11 mouse cellular contexts compared by ENCODE assay signal in genomic region chr15:101144779-101145178, GRCm38 (mm10). TPM values are rescaled to one million over a fixed set of nuclear protein-coding genes. Genes with fewer than 3 reads are reported as not detected.
A peak's percentile ranks its signal among the peaks of the same experiment; 100 is the strongest.
DNase-seq lines count a peak whose midpoint lies in the region; ATAC-seq and TF ChIP-seq lines count a peak whose summit lies in the region.
"Had no signal": no experiment of that assay in that cellular context is flagged by ENCODE, and none has a peak within 500 bp of the region (broad histone marks: within the 10 kb centered on the region; RNA-seq: fewer than 3 reads in every experiment).

No protein-coding gene starts in this region.

- no peaks in the 10 kb centered on the region for H3K36me3 ChIP-seq in heart, embryonic 10.5 days
- H3K36me3 ChIP-seq in ES-Bruce4 (ENCODE audit: control insufficient read depth, insufficient read depth, low read length, poor library complexity, severe bottlenecking) = no peaks in the 10 kb centered on the region
- H3K36me3 ChIP-seq in liver, embryonic 16.5 days (ENCODE audit: control insufficient read depth, insufficient read depth) = no peaks in the 10 kb centered on the region
- H3K36me3 ChIP-seq: hindbrain, embryonic 15.5 days had no signal

- TF ChIP-seq CTCF in ES-Bruce4 (IDR thresholded peaks at IDR 0.05; ENCODE audit: low read depth, low read length) = no peak

- H3K27ac ChIP-seq in heart, embryonic 10.5 days = peak overlapping the region; percentile 82; the same call in 1 of the 2 replicates
- no peak overlapping the region for H3K27ac ChIP-seq in ES-Bruce4 (ENCODE audit: insufficient read depth, low read length)
- H3K27ac ChIP-seq in liver, embryonic 16.5 days (ENCODE audit: low read length) = peak overlapping the region; percentile 48

- no peak overlapping the region for H3K4me3 ChIP-seq in heart, embryonic 10.5 days
- H3K4me3 ChIP-seq in ES-Bruce4 (ENCODE audit: low read depth, low read length) = peak overlapping the region; percentile 20; the same call in 1 of the 2 replicates
- H3K4me3 ChIP-seq in liver, embryonic 16.5 days (ENCODE audit: low read depth, low read length) = peak overlapping the region; percentile 39; the same call in 1 of the 2 replicates

- no peak for ATAC-seq in liver, embryonic 16.5 days (ENCODE audit: low read depth)

- no peak for DNase-seq in heart, embryonic 10.5 days (ENCODE audit: low spot score)
- no peak for DNase-seq in heart, adult 8-10 months (ENCODE audit: low spot score)
- DNase-seq in kidney, adult 9 months = peak; percentile 89
- no peak for DNase-seq in testis, postnatal 14 days (ENCODE audit: low spot score)
- DNase-seq in right cerebral cortex, adult 18-20 months = no peak
- DNase-seq in embryo, embryonic 10.5 days (ENCODE audit: low spot score) = no peak

- TF ChIP-seq EP300 in ES-Bruce4 (IDR thresholded peaks at IDR 0.05; ENCODE audit: insufficient read depth, low read depth, low read length) = no peak

- peaks cover 78% of the 10 kb centered on the region for H3K4me1 ChIP-seq in heart, embryonic 10.5 days
- H3K4me1 ChIP-seq in ES-Bruce4 (ENCODE audit: control insufficient read depth, insufficient read depth, low read length) = peaks cover 11% of the 10 kb centered on the region
- H3K4me1 ChIP-seq in liver, embryonic 16.5 days (ENCODE audit: control insufficient read depth, low read depth, low read length) = peaks cover 27% of the 10 kb centered on the region

- peak overlapping the region; percentile 48 for H3K4me2 ChIP-seq in liver, embryonic 16.5 days (ENCODE audit: low read depth, low read length)

- no peaks in the 10 kb centered on the region for H3K27me3 ChIP-seq in heart, embryonic 10.5 days (ENCODE audit: insufficient read depth, poor library complexity, severe bottlenecking)
- H3K27me3 ChIP-seq in ES-Bruce4 (ENCODE audit: control insufficient read depth, insufficient read depth, low read length, poor library complexity, severe bottlenecking) = no peaks in the 10 kb centered on the region
- no peaks in the 10 kb centered on the region; the same call in 1 of the 2 replicates for H3K27me3 ChIP-seq in liver, embryonic 16.5 days (ENCODE audit: control insufficient read depth, insufficient read depth, low read depth, low read length)
- H3K27me3 ChIP-seq: hindbrain, embryonic 15.5 days had no signal

- TF ChIP-seq POLR2A in ES-Bruce4 (IDR thresholded peaks at IDR 0.05; ENCODE audit: insufficient read depth, low read length) = no peak

- H3K9me3 ChIP-seq in heart, embryonic 10.5 days = no peaks in the 10 kb centered on the region
- no peaks in the 10 kb centered on the region for H3K9me3 ChIP-seq in ES-Bruce4 (replicated peaks; ENCODE audit: control insufficient read depth, insufficient read depth, low read length, poor library complexity, severe bottlenecking)
- H3K9me3 ChIP-seq in liver, embryonic 16.5 days (replicated peaks; ENCODE audit: control insufficient read depth, low read length) = no peaks in the 10 kb centered on the region
- H3K9me3 ChIP-seq: hindbrain, embryonic 15.5 days had no signal

- 73% methylated on average over 8 of the region's 8 CpGs for WGBS in heart, embryonic 10.5 days
- 47% methylated on average over 8 of the region's 8 CpGs for WGBS in liver, embryonic 16.5 days (ENCODE audit: insufficient replicate concordance)

- H3K9ac ChIP-seq in ES-Bruce4 (ENCODE audit: low read depth, poor library complexity, severe bottlenecking) = no peak overlapping the region
- no peak overlapping the region for H3K9ac ChIP-seq in liver, embryonic 16.5 days (ENCODE audit: low read depth, low read length)

RNA-seq across cellular contexts. Expression of gene Acvrl1, which starts 16.5 kb away (rescaled TPM):
- 2.7 and 5.2 TPM in 2 replicates for polyA plus RNA-seq in heart, embryonic 10.5 days (2016; fragmentation: Nextera tagmentation; extraction: Ambion mirVana)
- 10 to 100 TPM; 19.8 to 30.3 (median 23.0) TPM for total RNA-seq in heart, adult 8-10 months (2022)
- 2.7 and 2.9 TPM in 2 replicates for polyA plus RNA-seq in ES-Bruce4 (2011; ENCODE audit: insufficient read depth, insufficient read length, low read depth, missing spikeins)
- 2.3 and 3.2 TPM in 2 replicates for polyA plus RNA-seq in liver, embryonic 16.5 days (2015; fragmentation: Nextera tagmentation; extraction: Ambion mirVana)

RNA-seq across cellular contexts. Expression of gene Acvr1b, which starts 29.1 kb away (rescaled TPM):
- polyA plus RNA-seq in heart, embryonic 10.5 days (2016; fragmentation: Nextera tagmentation; extraction: Ambion mirVana) = 5.4 and 5.6 TPM in 2 replicates
- total RNA-seq in heart, adult 8-10 months (2022) = 10 to 100 TPM; 12.1 to 14.7 (median 13.9) TPM
- 27.7 and 27.8 TPM in 2 replicates for polyA plus RNA-seq in ES-Bruce4 (2011; ENCODE audit: insufficient read depth, insufficient read length, low read depth, missing spikeins)
- polyA plus RNA-seq in liver, embryonic 16.5 days (2015; fragmentation: Nextera tagmentation; extraction: Ambion mirVana) = 2.0 and 2.1 TPM in 2 replicates

RNA-seq across cellular contexts. Expression of gene Ankrd33, which starts 29.2 kb away (rescaled TPM):
- not detected in 2 replicates for polyA plus RNA-seq in heart, embryonic 10.5 days (2016; fragmentation: Nextera tagmentation; extraction: Ambion mirVana)
- total RNA-seq in heart, adult 8-10 months (2022) = not detected
- polyA plus RNA-seq in ES-Bruce4 (2011; ENCODE audit: insufficient read depth, insufficient read length, low read depth, missing spikeins) = not detected in 2 replicates
- not detected in 2 replicates for polyA plus RNA-seq in liver, embryonic 16.5 days (2015; fragmentation: Nextera tagmentation; extraction: Ambion mirVana)
- polyA plus RNA-seq: forebrain, embryonic 16.5 days; hindbrain, embryonic 15.5 days; limb, embryonic 14.5 days had no signal
